Mouse (Mus musculus): ENCODE measurements around the gene Trappc12.

DNA sequence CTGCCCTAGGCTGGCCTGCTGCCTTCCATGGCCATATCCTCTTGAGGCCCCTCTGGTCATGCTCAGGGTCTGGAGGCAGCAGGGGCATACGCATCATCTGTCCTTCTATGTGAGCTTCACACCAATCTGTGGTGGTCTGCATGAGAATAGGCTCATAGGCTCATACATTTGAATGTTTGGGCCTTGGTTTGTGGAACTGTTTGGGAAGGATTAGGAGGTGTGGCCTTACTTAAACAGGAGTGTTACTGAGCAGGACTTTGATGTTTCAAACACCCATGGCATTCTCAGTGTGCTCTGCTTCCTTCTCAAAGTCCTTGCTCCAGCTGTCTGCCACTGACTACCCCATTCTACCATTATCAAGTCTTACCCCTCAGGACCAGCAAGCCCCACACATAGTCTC, 16.0 kb downstream of the Trappc12 start:
- TF ChIP-seq POLR2A (IDR thresholded peaks at IDR 0.05; ENCODE audit: extremely low read depth, insufficient read depth, low read length), result no peak
- TF ChIP-seq CTCF (IDR thresholded peaks at IDR 0.05; ENCODE audit: extremely low read depth, insufficient read depth, low read length), result no peak

All from cortical plate, adult 2 months (tissue).